Mouse (Mus musculus): ENCODE measurements around the gene Evl. TPM values are rescaled to one million over a fixed set of nuclear protein-coding genes. Genes with fewer than 3 reads are reported as not detected.

Evl gene
- total and polyA plus RNA-seq, 3 experiments = 3.2 to 29.3 (median 11.3) TPM

DNA sequence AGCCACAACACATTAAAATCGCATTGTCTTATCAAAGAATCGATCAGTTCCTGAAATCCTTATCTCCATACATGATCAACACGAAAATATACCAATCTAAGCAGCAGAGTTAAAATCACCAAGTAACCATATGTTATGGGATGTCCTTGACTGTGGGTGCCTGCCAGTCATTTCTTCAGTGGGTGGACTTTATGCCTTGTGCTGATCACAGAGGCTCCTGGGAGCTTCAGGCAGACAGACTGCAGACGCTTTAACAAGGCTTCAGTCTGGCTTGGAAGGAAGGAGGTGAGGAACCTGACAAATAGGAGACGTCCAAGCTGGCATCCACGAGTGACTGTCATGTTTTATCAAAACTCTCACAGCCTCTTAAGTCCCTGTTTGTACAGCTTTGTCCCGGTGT lies 43.9 kb upstream of the Evl start:
- H3K4me1 ChIP-seq (ENCODE audit: control insufficient read depth in 1 of 2, insufficient read depth in 2 of 2) = no peaks in the 10 kb centered on the region

DNA sequence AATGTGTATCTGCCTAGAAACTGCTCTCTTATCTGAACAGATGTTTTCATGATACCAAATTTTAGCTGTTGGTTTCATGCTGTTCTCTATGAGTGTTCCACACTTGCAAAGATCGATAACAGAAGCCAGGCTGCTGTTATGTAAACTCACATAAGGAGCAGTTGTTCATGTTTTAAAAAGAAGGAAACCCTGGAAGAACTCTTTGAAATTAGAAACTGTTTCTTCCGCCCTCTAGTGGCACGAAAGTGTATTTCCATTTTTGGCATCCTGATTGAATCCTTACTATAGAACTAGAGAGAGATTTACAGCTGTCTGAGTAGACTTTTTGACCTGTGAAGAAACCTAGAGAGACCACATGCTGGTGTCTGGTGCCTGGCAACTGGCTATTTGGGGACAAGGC lies 43.5 kb upstream of the Evl start:
- DNase-seq (ENCODE audit: extremely low read depth) = peak; percentile 29
- TF ChIP-seq CHD2 (IDR thresholded peaks at IDR 0.05; ENCODE audit: low read length) (no peak), HCFC1 (IDR thresholded peaks at IDR 0.05; ENCODE audit: low read depth, low read length) (no peak), CTCF (conservative IDR thresholded peaks at IDR 0.05 in 1 of 2, IDR thresholded peaks at IDR 0.05 in 1 of 2; ENCODE audit: low read depth in 2 of 2, low read length in 2 of 2) (peak; percentile 45 to 62; a peak in 3 of 4 replicates), MAFK (IDR thresholded peaks at IDR 0.05; ENCODE audit: insufficient replicate concordance, low read length) (no peak), GABPA (IDR thresholded peaks at IDR 0.05; ENCODE audit: insufficient replicate concordance, low read depth, low read length) (no peak), BHLHE40 (IDR thresholded peaks at IDR 0.05; ENCODE audit: low read depth, low read length) (no peak), EP300 (IDR thresholded peaks at IDR 0.05; ENCODE audit: low read length) (no peak), TBP (conservative IDR thresholded peaks at IDR 0.05; ENCODE audit: low read depth, low read length) (no peak), SIN3A (IDR thresholded peaks at IDR 0.05; ENCODE audit: low read length) (no peak), ZC3H11A (IDR thresholded peaks at IDR 0.05; ENCODE audit: low read depth, low read length) (no peak), USF1 (IDR thresholded peaks at IDR 0.05; ENCODE audit: low read depth, low read length) (no peak), KAT2A (IDR thresholded peaks at IDR 0.05; ENCODE audit: insufficient replicate concordance, low read length) (no peak), SMC3 (IDR thresholded peaks at IDR 0.05; ENCODE audit: low read depth, low read length) (peak; percentile 11; the same call in 1 of the 2 replicates), MYC (IDR thresholded peaks at IDR 0.05; ENCODE audit: low read depth, low read length) (no peak), IRF4 (IDR thresholded peaks at IDR 0.05; ENCODE audit: low read depth, low read length) (no peak), MXI1 (IDR thresholded peaks at IDR 0.05; ENCODE audit: low read depth, low read length) (no peak), UBTF (IDR thresholded peaks at IDR 0.05; ENCODE audit: low read depth, low read length) (no peak), ZNF384 (IDR thresholded peaks at IDR 0.05; ENCODE audit: low read depth, low read length) (no peak)
- Histone ChIP-seq H3K79me2 (replicated peaks; ENCODE audit: control insufficient read depth, extremely low read depth, insufficient read depth, poor library complexity, severe bottlenecking) (no peaks in the 10 kb centered on the region), H3K27ac (ENCODE audit: insufficient read depth, low read depth) (no peak overlapping the region), H3K4me1 (ENCODE audit: control insufficient read depth in 1 of 2, insufficient read depth in 2 of 2) (no peaks in the 10 kb centered on the region), H3K9ac (ENCODE audit: insufficient read depth, low read depth) (no peak overlapping the region), H3K36me3 (replicated peaks in 1 of 2; ENCODE audit: control insufficient read depth in 1 of 2, insufficient read depth in 1 of 2, low read length in 1 of 2) (no peaks in the 10 kb centered on the region), H3K4me3 (replicated peaks in 1 of 3; ENCODE audit: low read depth in 2 of 3, low read length in 2 of 3, poor library complexity in 1 of 3) (no peak overlapping the region), H3K27me3 (replicated peaks) (peaks cover 79% of the 10 kb centered on the region), H3K4me2 (ENCODE audit: insufficient read depth, low read depth, poor library complexity, severe bottlenecking) (no peak overlapping the region), H3K9me3 (replicated peaks; ENCODE audit: low read length) (no peaks in the 10 kb centered on the region)
- in situ Hi-C loops (cut with MboI; ENCODE audit: low pct_ligation_motif_present, low pct_unique_long_range_greater_than_20kb, low sequenced_read_pairs) (no loop called here), dilution Hi-C loops (cut with MboI; ENCODE audit: extremely low pct_ligation_motif_present, extremely low pct_unique_long_range_greater_than_20kb, low sequenced_read_pairs) (no loop called here)

More for the DNA sequence above, 43.9 kb upstream of the Evl start:
- no peak overlapping the region for H3K9ac ChIP-seq (ENCODE audit: insufficient read depth, low read depth)
- no peak overlapping the region for H3K4me3 ChIP-seq (replicated peaks in 1 of 3; ENCODE audit: low read depth in 2 of 3, low read length in 2 of 3, poor library complexity in 1 of 3)
- H3K27me3 ChIP-seq (replicated peaks) = peaks cover 75% of the 10 kb centered on the region
- dilution Hi-C loops (cut with MboI; ENCODE audit: extremely low pct_ligation_motif_present, extremely low pct_unique_long_range_greater_than_20kb, low sequenced_read_pairs) = no loop called here
- TF ChIP-seq POLR2AphosphoS2 (IDR thresholded peaks at IDR 0.05; ENCODE audit: low read depth, low read length) (no peak), MEF2A (IDR thresholded peaks at IDR 0.05; ENCODE audit: borderline replicate concordance, low read depth, low read length) (no peak)
- no peaks in the 10 kb centered on the region for H3K79me2 ChIP-seq (replicated peaks; ENCODE audit: control insufficient read depth, extremely low read depth, insufficient read depth, poor library complexity, severe bottlenecking)
- H3K9me3 ChIP-seq (replicated peaks; ENCODE audit: low read length) = no peaks in the 10 kb centered on the region
- H3K27ac ChIP-seq (ENCODE audit: insufficient read depth, low read depth) = no peak overlapping the region
- no peak overlapping the region for H3K4me2 ChIP-seq (ENCODE audit: insufficient read depth, low read depth, poor library complexity, severe bottlenecking)
- H3K36me3 ChIP-seq (replicated peaks in 1 of 2; ENCODE audit: control insufficient read depth in 1 of 2, insufficient read depth in 1 of 2, low read length in 1 of 2) = no peaks in the 10 kb centered on the region
- no peak for DNase-seq (ENCODE audit: extremely low read depth)
- in situ Hi-C loops (cut with MboI; ENCODE audit: low pct_ligation_motif_present, low pct_unique_long_range_greater_than_20kb, low sequenced_read_pairs) = no loop called here
